Mouse (Mus musculus) thymus, postnatal 0 days (tissue): ENCODE measurements around the gene Dgat2. TPM values are rescaled to one million over a fixed set of nuclear protein-coding genes. Genes with fewer than 3 reads are reported as not detected.

Source experiments
- DNase-seq: peaks from one replicate; pipeline ENCODE4 v3.0.0-alpha.2; 2015; ENCODE audit warnings: low spot score
- polyA plus RNA-seq: library from polyadenylated mRNA; unstranded; fragments of >200 nt; fragmentation: Nextera tagmentation; extraction: Ambion mirVana; gene quantifications from 2 replicates; pipeline ENCODE4 v1.2.1, GENCODE M21; 2015

The Dgat2 gene
- polyA plus RNA-seq: 6.6 and 7.2 TPM in 2 replicates

DNA sequence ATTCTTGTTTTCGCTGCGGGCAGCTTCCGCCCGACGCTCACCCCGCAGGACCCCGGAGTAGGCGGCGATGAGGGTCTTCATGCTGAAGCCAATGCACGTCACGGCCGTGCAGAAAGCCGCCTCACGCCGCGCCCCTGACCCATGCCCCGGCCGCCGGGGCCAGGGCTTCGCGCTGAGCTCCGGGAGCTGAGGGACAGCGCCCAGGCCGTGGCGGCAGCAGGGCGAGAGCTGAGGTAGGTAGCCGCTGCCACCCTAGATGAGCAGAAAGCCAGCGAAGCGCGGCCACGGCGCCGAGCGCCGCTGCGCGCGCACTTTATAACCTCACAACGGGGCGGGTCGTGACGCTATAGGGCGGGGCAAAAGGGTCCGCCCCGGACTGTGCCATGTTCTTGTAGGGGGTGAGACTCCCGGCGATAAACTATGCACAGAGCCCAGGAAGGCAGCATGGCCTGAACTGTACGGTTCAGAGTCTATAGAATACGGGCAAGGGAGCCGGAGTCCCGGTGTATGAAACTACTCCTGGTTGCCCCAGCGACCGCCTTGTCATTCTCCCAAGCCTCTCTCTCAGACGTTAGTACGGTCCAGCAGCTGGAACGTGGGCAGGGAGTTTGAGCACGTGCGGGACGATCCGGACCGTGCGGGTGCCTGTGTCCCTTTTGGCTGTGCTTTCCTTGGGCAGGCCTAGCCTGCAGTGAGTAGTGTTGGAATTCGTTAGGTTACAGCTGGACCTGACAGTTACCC, at the start of gene Dgat2:
Gene Dgat2, minus strand, starts transcription at position 288 of the 741 bp plus-strand sequence.
- DNase-seq: peak; percentile 93

GRCm38 (mm10) chr7:99230061-99230747, 47.7 kb upstream of the Dgat2 start:
- DNase-seq: no peak

DNA sequence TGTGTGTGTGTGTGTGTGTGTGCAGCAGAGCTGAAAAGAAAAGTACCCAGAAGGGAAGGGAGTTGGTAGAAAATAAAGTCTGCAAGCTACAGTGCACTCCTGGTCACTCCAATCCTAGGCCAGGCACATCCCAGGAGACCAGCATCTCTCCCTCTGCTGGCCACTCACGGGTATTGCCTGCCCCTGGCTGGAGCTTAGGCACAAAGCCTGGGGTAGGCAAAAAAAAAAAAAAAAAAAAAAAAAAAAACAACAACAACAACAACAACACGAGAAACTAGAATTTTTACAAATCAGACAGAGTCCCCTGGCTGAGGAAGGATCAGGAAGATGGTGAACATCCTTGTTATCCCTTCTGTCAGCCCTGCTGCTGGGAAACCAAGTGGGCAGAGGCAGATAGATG, 46.9 kb upstream of the Dgat2 start:
- peak; percentile 20 for DNase-seq

DNA sequence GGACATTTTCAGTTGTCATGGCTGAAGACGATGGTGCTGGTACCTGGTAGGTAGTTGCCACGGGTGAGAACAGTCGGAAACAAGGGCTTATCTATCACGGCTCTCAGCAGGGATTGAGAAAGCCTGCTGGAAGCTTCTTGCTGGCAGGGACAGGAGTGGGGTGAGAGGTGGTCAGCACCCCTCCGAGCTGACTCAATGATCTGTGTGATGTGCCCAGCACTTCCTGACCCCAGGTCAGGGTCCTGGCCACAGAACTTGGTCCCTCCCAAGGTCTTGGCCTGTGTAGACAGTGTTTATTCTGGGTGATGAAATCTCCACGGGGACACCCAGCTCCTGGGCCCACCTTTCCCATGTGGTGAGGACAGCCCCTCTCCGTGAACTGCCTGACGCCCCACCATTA, 46.3 kb upstream of the Dgat2 start:
- DNase-seq: no peak

DNA sequence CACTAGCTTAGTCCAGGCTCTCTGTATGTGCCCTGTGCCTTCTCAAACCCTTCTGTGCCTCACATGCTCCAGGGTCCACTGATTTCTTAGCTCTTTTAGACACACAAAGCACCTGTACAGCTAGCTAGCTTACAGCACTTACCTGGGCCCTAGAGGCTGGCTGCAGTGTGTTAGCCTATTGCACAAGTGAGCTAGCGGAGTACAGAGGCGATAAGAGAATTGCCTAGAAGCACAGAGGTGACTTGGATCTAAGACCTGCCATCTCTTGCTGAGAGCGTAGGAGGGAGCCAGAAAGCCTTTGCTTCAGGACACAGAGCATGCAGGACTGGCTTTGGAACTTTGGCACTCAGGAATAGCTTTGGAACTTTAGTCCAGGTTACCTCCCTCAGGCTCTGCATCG, 44.7 kb upstream of the Dgat2 start:
- no peak for DNase-seq

- DNase-seq: no peak
Measured at GRCm38 (mm10) chr7:99226662-99227061, 44.1 kb upstream of the Dgat2 start.

GRCm38 (mm10) chr7:99225421-99225820, 42.9 kb upstream of the Dgat2 start:
- no peak for DNase-seq

DNA sequence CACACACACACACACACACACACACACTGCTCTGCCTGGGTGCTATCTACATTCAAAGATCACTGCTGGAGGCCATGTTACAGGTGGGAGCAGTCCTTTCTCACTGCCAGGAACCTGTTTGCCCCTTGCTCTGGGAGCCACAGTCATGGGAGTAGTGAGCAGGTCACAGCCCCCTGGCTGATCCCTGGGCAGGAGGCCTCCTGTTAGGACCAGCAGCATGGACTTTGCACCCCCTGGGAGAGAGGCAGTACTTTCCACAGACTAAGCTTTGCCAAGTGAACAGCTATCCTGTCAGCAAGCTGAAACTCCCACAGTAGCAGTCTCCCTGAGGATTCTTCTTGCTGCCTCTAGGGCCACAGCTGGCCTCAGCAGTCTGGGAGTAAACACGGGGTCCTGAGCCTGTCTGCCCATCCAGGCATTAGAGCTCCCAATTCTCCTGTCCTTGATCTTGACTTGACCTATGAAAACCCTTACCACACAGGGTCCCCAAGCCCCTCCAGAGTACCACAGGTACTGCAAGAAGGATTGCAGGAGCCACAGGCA, 42.2 kb upstream of the Dgat2 start:
- no peak for DNase-seq

GRCm38 (mm10) chr7:99224225-99224624, 41.7 kb upstream of the Dgat2 start:
- DNase-seq: no peak

DNA sequence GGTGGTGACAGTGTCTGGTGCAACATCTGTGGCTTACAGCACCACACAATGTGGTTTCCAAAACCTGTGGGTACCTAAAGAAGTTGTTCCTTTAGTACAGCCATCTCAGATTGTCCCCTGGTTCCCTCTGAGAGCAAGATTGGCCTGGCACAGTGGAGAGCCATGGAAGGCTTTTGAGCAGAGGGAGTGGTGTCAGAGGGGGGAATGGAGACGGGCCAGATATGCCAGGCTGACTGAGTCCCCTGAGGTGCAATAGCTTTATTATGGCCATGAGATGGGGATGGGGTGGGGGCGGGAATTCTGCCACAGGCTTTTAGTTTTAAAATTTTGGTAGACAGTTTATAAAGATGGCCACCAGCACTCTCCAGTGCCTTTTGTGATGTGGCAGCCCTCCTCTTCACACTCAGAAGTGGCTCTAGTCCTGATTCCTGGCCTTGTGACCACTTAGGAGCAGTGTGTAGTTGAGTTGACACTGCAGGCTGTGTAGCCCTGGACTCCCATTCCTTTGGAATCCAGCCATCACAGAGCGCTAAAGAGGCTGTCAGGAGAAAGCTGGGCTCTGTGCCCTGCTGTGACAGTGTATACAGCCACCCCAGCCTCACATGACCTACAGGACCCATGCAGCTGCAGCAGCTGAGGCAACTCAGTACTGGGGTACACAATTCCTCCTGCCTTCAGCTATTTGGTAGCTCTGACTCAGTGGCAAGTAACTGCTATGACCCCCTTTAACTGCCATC, 35.0 kb upstream of the Dgat2 start:
- no peak for DNase-seq

DNA sequence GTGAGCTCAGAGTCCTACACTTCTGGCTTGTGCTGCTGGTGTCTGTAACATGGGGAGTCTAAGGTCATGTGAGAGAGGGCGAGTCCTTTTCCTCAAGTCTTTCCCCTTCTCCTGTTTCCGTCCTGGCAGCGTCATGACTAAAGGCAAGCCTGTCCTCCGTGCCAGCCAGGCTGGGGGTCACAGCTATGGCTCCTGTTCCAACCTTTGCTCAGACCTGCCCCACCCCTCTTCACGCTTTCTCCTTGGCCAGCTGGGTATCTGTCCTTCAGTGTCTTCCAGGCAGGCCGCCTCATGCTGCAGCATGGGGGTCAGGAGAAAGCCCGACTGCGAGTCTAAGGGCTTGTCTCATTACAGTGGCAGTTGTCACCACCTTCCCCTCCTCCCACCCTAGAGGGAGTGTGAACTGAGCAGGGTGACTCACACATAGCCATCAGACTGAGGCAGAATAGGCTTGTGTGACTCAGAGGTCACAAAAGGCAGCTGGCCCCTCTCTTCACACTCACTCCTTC, 32.9 kb upstream of the Dgat2 start:
- no peak for DNase-seq

DNA sequence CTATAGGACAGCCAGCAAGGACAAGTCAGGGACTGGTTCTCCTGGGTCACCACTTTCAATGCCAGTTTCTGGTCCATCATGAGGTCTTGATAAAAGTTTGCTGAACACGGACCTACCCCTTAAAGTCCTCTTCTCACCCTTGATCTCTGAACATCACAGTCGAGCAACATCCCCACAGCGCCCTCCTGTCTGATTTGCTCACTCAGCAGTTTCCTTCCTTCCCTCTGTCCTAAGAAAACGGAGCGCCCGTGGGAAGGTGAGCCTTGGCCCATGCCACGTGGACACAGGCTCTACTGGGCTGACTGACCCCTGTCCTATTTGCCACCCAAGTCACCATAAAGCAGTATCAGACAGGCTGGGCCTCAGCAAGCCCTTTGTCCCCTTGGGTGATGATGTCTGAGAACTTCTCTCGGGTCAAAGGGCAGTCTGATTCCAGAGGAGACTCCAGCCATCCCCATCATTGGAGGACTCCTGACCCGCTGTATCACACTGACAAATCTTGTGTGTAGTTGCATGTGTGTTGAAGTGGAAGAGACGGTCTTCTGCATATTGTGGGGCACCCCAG, 32.2 kb upstream of the Dgat2 start:
- DNase-seq: no peak

GRCm38 (mm10) chr7:99213686-99214085, 31.2 kb upstream of the Dgat2 start:
- DNase-seq: no peak

GRCm38 (mm10) chr7:99213056-99213455, 30.5 kb upstream of the Dgat2 start:
- DNase-seq: no peak

GRCm38 (mm10) chr7:99208704-99209103, 26.2 kb upstream of the Dgat2 start:
- no peak for DNase-seq

- DNase-seq: no peak
Measured at GRCm38 (mm10) chr7:99206364-99206763, 23.8 kb upstream of the Dgat2 start.

- no peak for DNase-seq
Measured at GRCm38 (mm10) chr7:99202163-99202562, 19.6 kb upstream of the Dgat2 start.

DNA sequence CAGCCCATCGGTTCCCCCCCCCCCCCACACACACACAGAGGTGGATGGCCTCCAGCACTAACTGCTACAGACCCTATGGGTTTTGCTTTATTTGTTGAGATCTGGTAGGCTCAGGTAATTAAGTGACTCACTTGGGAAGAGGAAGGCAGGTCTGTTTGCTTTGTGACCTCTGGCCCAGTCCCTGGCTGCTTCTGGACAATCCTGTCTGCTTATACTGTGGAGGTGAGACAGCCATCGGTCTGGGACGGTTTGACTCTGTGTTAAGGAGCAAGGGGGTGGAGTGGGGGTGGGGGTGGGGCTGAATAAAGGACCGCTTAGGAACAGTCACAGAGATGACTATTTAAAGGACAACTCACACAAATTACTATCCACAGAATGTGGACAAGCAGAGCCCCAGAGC, 17.8 kb upstream of the Dgat2 start:
- no peak for DNase-seq

- no peak for DNase-seq
Measured at GRCm38 (mm10) chr7:99199451-99200175, 17.1 kb upstream of the Dgat2 start.

DNA sequence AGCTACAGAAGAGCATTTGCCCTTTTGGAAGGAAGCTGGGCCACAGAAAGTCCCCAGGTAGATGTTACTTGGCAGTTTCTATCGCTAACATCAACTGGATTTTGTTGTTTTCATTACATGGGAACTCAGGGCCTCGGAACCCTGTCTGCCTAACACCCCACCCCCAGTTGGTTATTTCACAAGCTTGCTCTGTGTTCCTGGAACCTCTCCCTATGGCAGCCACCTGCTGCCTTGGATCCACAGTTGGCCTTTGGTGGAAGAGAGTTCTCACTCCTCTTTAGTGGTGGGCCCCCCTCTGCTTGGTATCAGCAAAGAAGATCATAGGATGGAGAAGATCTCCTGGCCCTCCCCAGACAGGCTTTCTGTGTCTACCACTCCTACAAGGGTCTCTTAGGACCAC, 16.3 kb upstream of the Dgat2 start:
- no peak for DNase-seq

- DNase-seq: no peak
Measured at GRCm38 (mm10) chr7:99194511-99194910, 12.0 kb upstream of the Dgat2 start.
